Mouse (Mus musculus): ENCODE data around the gene Tsfm. TPM values are rescaled to one million over a fixed set of nuclear protein-coding genes. Genes with fewer than 3 reads are reported as not detected.
A peak's percentile ranks its signal among the peaks of the same experiment; 100 is the strongest.

Gene Tsfm
- total and polyA plus RNA-seq, 2 experiments from 2014 or later: 49.0 to 62.7 TPM

DNA sequence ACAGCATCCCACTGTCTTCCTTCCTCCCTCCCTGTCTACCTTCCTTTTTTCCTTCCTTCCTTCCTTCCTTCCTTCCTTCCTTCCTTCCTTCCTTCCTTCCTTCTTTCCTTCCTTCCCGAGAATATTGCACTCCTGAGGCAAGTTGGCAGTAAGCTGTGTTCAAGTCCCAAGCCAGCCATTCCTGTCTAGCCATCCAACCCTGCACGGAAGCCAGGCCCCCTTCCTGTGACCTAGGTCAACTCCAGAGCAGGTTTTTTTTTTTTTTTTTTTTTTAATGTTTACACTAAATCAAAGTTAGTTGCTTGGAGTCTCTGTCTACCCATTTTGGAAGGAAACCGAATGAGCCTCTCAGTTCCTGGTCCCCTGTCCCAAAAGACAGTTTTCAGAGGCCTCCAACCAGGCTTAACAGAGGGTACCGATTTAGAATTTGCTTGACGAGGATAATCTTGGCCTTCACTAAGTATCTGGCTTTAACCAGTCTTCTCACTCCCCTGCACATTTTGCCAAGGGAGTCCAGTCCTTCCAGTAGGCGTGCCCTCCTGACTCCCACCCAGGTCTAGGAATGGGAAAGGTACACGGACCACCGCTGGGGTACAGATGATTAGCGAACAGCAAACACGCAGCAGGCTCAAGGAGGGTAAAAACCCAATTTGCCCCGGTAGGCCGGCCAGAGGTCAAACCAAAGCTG is 59.1 kb downstream of the Tsfm start:
- no peak; the same call in 1 of the 2 replicates for ATAC-seq
- Histone ChIP-seq H3K27ac (no peak overlapping the region), H3K4me2 (ENCODE audit: low read depth, low read length) (no peak overlapping the region), H3K36me3 (ENCODE audit: insufficient read depth, low read length) (no peaks in the 10 kb centered on the region), H3K9me3 (ENCODE audit: low read length) (no peaks in the 10 kb centered on the region), H3K9ac (replicated peaks; ENCODE audit: low read length) (no peak overlapping the region), H3K4me3 (ENCODE audit: low read length) (no peak overlapping the region), H3K4me1 (ENCODE audit: insufficient read depth, low read length) (no peaks in the 10 kb centered on the region), H3K27me3 (ENCODE audit: insufficient read depth, low read length) (no peaks in the 10 kb centered on the region)
- no peak for DNase-seq (ENCODE audit: low spot score)
- no peak for TF ChIP-seq CTCF (IDR thresholded peaks at IDR 0.05; ENCODE audit: low read depth)
- WGBS: 15% methylated on average over 12 of the region's 12 CpGs

DNA sequence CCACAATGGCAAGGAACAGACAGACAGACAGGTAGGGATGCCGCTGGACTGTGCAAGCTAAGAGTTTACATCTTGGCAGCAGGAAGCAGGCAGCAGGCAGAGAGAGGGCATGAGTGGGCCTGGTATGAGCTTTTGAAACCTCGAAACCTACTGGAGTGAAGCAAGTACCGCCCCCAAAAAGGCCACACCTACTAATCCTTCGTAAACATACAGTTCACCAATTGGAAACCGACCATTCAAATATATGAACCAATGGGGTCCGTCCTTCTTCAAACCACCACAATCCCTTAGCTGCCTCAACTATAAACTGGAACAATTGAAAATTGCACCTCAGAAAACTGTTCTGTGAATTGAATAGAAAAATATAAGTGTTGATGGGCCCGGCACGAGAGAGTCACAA is 66.8 kb downstream of the Tsfm start:
- ATAC-seq: no peak
- DNase-seq (ENCODE audit: low spot score): no peak
- peaks cover 7% of the 10 kb centered on the region; the same call in 1 of the 2 replicates for H3K27me3 ChIP-seq (ENCODE audit: insufficient read depth, low read length)
- no peak overlapping the region for H3K4me3 ChIP-seq (ENCODE audit: low read length)
- TF ChIP-seq CTCF (IDR thresholded peaks at IDR 0.05; ENCODE audit: low read depth): no peak
- H3K36me3 ChIP-seq (ENCODE audit: insufficient read depth, low read length): no peaks in the 10 kb centered on the region
- H3K4me1 ChIP-seq (ENCODE audit: insufficient read depth, low read length): no peaks in the 10 kb centered on the region
- H3K9ac ChIP-seq (replicated peaks; ENCODE audit: low read length): no peak overlapping the region
- 89% methylated on average over 8 of the region's 8 CpGs for WGBS
- H3K27ac ChIP-seq: no peak overlapping the region
- H3K4me2 ChIP-seq (ENCODE audit: low read depth, low read length): no peak overlapping the region
- no peaks in the 10 kb centered on the region for H3K9me3 ChIP-seq (ENCODE audit: low read length)

DNA sequence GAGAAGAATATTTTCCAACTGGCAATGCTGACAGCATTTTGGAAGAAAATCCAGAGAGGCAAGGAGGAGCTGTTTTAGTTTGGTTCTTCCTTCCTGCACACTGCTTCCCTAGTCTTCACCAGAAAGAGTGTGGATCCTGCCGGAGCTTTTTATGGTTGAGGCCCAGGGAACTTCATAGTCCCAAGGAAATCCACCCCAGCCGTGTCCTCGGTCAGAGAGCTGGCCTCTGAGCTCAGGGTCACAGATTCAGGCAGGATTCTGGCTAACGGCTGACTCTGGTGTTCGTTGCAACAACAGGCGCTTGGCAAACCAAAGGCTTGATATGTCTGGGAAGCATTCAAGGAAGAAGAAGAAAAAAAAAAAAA is 67.7 kb downstream of the Tsfm start:
- 40% methylated on average over 6 of the region's 6 CpGs for WGBS
- Histone ChIP-seq H3K9ac (replicated peaks; ENCODE audit: low read length) (no peak overlapping the region), H3K4me3 (ENCODE audit: low read length) (no peak overlapping the region), H3K4me1 (ENCODE audit: insufficient read depth, low read length) (no peaks in the 10 kb centered on the region), H3K27ac (peak overlapping the region; percentile 12; the same call in 1 of the 2 replicates), H3K9me3 (ENCODE audit: low read length) (no peaks in the 10 kb centered on the region), H3K4me2 (ENCODE audit: low read depth, low read length) (no peak overlapping the region), H3K27me3 (ENCODE audit: insufficient read depth, low read length) (peaks cover 7% of the 10 kb centered on the region; the same call in 1 of the 2 replicates), H3K36me3 (ENCODE audit: insufficient read depth, low read length) (no peaks in the 10 kb centered on the region)
- no peak for DNase-seq (ENCODE audit: low spot score)
- no peak for ATAC-seq
- TF ChIP-seq CTCF (IDR thresholded peaks at IDR 0.05; ENCODE audit: low read depth): no peak

DNA sequence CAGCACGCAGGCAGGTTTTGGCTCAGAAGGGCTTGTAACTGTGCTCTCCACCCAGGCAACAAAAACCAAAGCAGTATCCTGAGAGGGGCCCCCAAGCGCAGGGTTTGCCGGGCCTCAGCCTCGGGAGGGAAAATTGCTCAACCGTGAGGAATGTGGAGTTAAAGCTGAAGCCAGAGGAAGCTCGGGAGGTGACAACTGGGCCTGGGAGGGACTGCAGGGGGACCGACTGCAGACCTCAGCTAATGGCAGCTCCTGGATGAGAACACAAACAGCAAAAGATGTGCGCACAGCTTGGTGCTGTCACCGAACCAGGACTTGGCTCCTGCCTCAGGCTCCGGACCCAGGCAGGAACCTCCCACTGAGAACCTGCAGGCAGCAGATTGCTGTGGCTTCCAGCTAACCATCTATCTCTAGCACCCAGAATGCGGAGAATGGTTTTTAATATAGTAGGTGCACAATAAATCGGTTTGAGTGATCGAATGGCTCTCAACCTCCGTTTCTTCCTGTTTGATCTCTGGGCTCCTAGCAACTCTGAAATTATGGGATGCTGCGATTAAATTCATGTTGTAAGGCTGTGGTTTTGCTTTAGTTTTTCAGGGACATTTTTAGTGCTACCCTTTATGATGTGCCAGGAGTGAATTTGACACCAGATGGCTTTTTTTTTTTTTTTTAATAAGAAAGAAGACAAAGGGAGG is 68.2 kb downstream of the Tsfm start:
- peak; percentile 72 for DNase-seq (ENCODE audit: low spot score)
- TF ChIP-seq CTCF (IDR thresholded peaks at IDR 0.05; ENCODE audit: low read depth): no peak
- H3K9ac ChIP-seq (replicated peaks; ENCODE audit: low read length): no peak overlapping the region
- H3K27ac ChIP-seq: peak overlapping the region; percentile 63
- peaks cover 7% of the 10 kb centered on the region; the same call in 1 of the 2 replicates for H3K27me3 ChIP-seq (ENCODE audit: insufficient read depth, low read length)
- peak; percentile 45 for ATAC-seq
- no peaks in the 10 kb centered on the region for H3K9me3 ChIP-seq (ENCODE audit: low read length)
- H3K36me3 ChIP-seq (ENCODE audit: insufficient read depth, low read length): no peaks in the 10 kb centered on the region
- H3K4me3 ChIP-seq (ENCODE audit: low read length): no peak overlapping the region
- H3K4me2 ChIP-seq (ENCODE audit: low read depth, low read length): peak overlapping the region; percentile 29
- H3K4me1 ChIP-seq (ENCODE audit: insufficient read depth, low read length): no peaks in the 10 kb centered on the region
- WGBS: 24% methylated on average over 15 of the region's 15 CpGs

DNA sequence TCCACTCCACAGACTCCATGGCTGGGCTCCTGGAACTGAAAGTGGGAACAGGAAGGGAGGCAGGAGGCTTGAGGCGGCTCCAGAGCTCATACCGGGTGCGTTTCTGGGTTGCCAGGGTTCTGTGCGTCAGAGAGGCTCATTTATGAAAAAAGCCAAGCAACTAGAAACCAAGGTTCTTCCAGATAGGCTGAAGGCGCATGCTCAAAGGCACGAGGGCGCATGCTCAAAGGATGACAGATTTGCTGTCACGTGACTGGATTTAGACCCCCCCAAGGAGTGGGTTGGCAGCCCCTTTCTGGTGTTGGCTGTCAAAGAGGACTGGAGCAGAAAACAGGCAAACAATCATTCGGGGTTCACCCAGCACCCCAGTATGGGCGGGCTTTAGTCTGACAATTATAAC is 68.9 kb downstream of the Tsfm start:
- 41% methylated on average over 10 of the region's 10 CpGs for WGBS
- H3K4me3 ChIP-seq (ENCODE audit: low read length): no peak overlapping the region
- ATAC-seq: peak; percentile 31
- H3K27ac ChIP-seq: peak overlapping the region; percentile 63
- no peaks in the 10 kb centered on the region for H3K36me3 ChIP-seq (ENCODE audit: insufficient read depth, low read length)
- peak; percentile 80 for DNase-seq (ENCODE audit: low spot score)
- TF ChIP-seq CTCF (IDR thresholded peaks at IDR 0.05; ENCODE audit: low read depth): no peak
- H3K4me2 ChIP-seq (ENCODE audit: low read depth, low read length): peak overlapping the region; percentile 29
- H3K27me3 ChIP-seq (ENCODE audit: insufficient read depth, low read length): peaks cover 7% of the 10 kb centered on the region; the same call in 1 of the 2 replicates
- H3K9me3 ChIP-seq (ENCODE audit: low read length): no peaks in the 10 kb centered on the region
- H3K4me1 ChIP-seq (ENCODE audit: insufficient read depth, low read length): 0 out of 2 replicates have a peak, but pooled peaks cover 5% of the 10 kb centered on the region
- no peak overlapping the region for H3K9ac ChIP-seq (replicated peaks; ENCODE audit: low read length)

MicroRNAs within 50 kb of the gene (microRNA counts, 519-probe panel; counts per million panel counts)
- microRNA mmu-miR-26a (2,947 counts per million, percentile 46 among the panel's probes with 10 or more counts), microRNA mmu-miR-546 (not detected)

Small RNAs within 50 kb of the gene (microRNA-seq; reads per million reads assigned to microRNA genes)
- 42.6 to 58.2 reads per million in 2 experiments for gene Mir26a-2
- gene Mir546: 0 to 0.35 reads per million in 2 experiments

Other genes starting within 250 kb of the Tsfm start
- 12.5 and 14.3 TPM in 2 replicates for gene Atp23, start 129.5 kb downstream of the Tsfm start, total RNA-seq (2014; rRNA removed)
- 19.1 and 20.2 TPM in 2 replicates for gene Atp23, start 129.5 kb downstream of the Tsfm start, polyA plus RNA-seq (2015; fragmentation: Nextera tagmentation; extraction: Ambion mirVana)
- gene Ctdsp2, start 52.1 kb downstream of the Tsfm start, total RNA-seq (2014; rRNA removed): 64.5 and 64.7 TPM in 2 replicates
- gene Ctdsp2, start 52.1 kb downstream of the Tsfm start, polyA plus RNA-seq (2015; fragmentation: Nextera tagmentation; extraction: Ambion mirVana): 15.0 and 16.7 TPM in 2 replicates
- gene Avil, start 30.1 kb downstream of the Tsfm start, total RNA-seq (2014; rRNA removed): 0.52 and 1.3 TPM in 2 replicates
- gene Avil, start 30.1 kb downstream of the Tsfm start, polyA plus RNA-seq (2015; fragmentation: Nextera tagmentation; extraction: Ambion mirVana): 0.98 and 1.4 TPM in 2 replicates
- 9.3 and 10.0 TPM in 2 replicates for gene Mettl1, start 10.6 kb upstream of the Tsfm start, total RNA-seq (2014; rRNA removed)
- 23.8 and 23.9 TPM in 2 replicates for gene Mettl1, start 10.6 kb upstream of the Tsfm start, polyA plus RNA-seq (2015; fragmentation: Nextera tagmentation; extraction: Ambion mirVana)
- gene Eef1akmt3, start 10.7 kb upstream of the Tsfm start, total RNA-seq (2014; rRNA removed): 0.31 TPM in 1 of 2 replicates, not detected in the other
- 0.19 TPM in 2 replicates for gene Eef1akmt3, start 10.7 kb upstream of the Tsfm start, polyA plus RNA-seq (2015; fragmentation: Nextera tagmentation; extraction: Ambion mirVana)
- gene Cyp27b1, start 17.4 kb upstream of the Tsfm start, total RNA-seq (2014; rRNA removed): 0.26 and 0.58 TPM in 2 replicates
- not detected in 2 replicates for gene Cyp27b1, start 17.4 kb upstream of the Tsfm start, polyA plus RNA-seq (2015; fragmentation: Nextera tagmentation; extraction: Ambion mirVana)
- 78.3 and 80.1 TPM in 2 replicates for gene March9, start 29.3 kb upstream of the Tsfm start, total RNA-seq (2014; rRNA removed)
- 6.7 and 7.0 TPM in 2 replicates for gene March9, start 29.3 kb upstream of the Tsfm start, polyA plus RNA-seq (2015; fragmentation: Nextera tagmentation; extraction: Ambion mirVana)
- gene Cdk4, start 32.7 kb upstream of the Tsfm start, total RNA-seq (2014; rRNA removed): 483 and 524 TPM in 2 replicates
- gene Cdk4, start 32.7 kb upstream of the Tsfm start, polyA plus RNA-seq (2015; fragmentation: Nextera tagmentation; extraction: Ambion mirVana): 519 and 563 TPM in 2 replicates
- 113 and 129 TPM in 2 replicates for gene Tspan31, start 39.4 kb upstream of the Tsfm start, total RNA-seq (2014; rRNA removed)
- gene Tspan31, start 39.4 kb upstream of the Tsfm start, polyA plus RNA-seq (2015; fragmentation: Nextera tagmentation; extraction: Ambion mirVana): 105 and 107 TPM in 2 replicates
- 229 and 238 TPM in 2 replicates for gene Agap2, start 44.4 kb upstream of the Tsfm start, total RNA-seq (2014; rRNA removed)
- gene Agap2, start 44.4 kb upstream of the Tsfm start, polyA plus RNA-seq (2015; fragmentation: Nextera tagmentation; extraction: Ambion mirVana): 4.1 and 4.9 TPM in 2 replicates
- gene Os9, start 90.3 kb upstream of the Tsfm start, total RNA-seq (2014; rRNA removed): 118 and 119 TPM in 2 replicates
- 128 and 129 TPM in 2 replicates for gene Os9, start 90.3 kb upstream of the Tsfm start, polyA plus RNA-seq (2015; fragmentation: Nextera tagmentation; extraction: Ambion mirVana)
- 111 and 112 TPM in 2 replicates for gene B4galnt1, start 134.4 kb upstream of the Tsfm start, total RNA-seq (2014; rRNA removed)
- gene B4galnt1, start 134.4 kb upstream of the Tsfm start, polyA plus RNA-seq (2015; fragmentation: Nextera tagmentation; extraction: Ambion mirVana): 56.7 and 65.3 TPM in 2 replicates
- gene Slc26a10, start 149.8 kb upstream of the Tsfm start, total RNA-seq (2014; rRNA removed): 0.31 TPM in 1 of 2 replicates, not detected in the other
- gene Slc26a10, start 149.8 kb upstream of the Tsfm start, polyA plus RNA-seq (2015; fragmentation: Nextera tagmentation; extraction: Ambion mirVana): 0.79 and 1.1 TPM in 2 replicates
- gene Arhgef25, start 159.2 kb upstream of the Tsfm start, total RNA-seq (2014; rRNA removed): 61.0 and 65.4 TPM in 2 replicates
- gene Arhgef25, start 159.2 kb upstream of the Tsfm start, polyA plus RNA-seq (2015; fragmentation: Nextera tagmentation; extraction: Ambion mirVana): 20.3 and 21.6 TPM in 2 replicates
- 233 and 240 TPM in 2 replicates for gene Dtx3, start 164.9 kb upstream of the Tsfm start, total RNA-seq (2014; rRNA removed)
- gene Dtx3, start 164.9 kb upstream of the Tsfm start, polyA plus RNA-seq (2015; fragmentation: Nextera tagmentation; extraction: Ambion mirVana): 170 and 185 TPM in 2 replicates
- gene Pip4k2c, start 180.7 kb upstream of the Tsfm start, total RNA-seq (2014; rRNA removed): 18.3 and 22.8 TPM in 2 replicates
- 19.9 and 20.2 TPM in 2 replicates for gene Pip4k2c, start 180.7 kb upstream of the Tsfm start, polyA plus RNA-seq (2015; fragmentation: Nextera tagmentation; extraction: Ambion mirVana)
- gene Kif5a, start 232.5 kb upstream of the Tsfm start, total RNA-seq (2014; rRNA removed): 231 and 249 TPM in 2 replicates
- 98.4 and 103 TPM in 2 replicates for gene Kif5a, start 232.5 kb upstream of the Tsfm start, polyA plus RNA-seq (2015; fragmentation: Nextera tagmentation; extraction: Ambion mirVana)
- gene Dctn2, start 235.5 kb upstream of the Tsfm start, total RNA-seq (2014; rRNA removed): 314 and 348 TPM in 2 replicates
- gene Dctn2, start 235.5 kb upstream of the Tsfm start, polyA plus RNA-seq (2015; fragmentation: Nextera tagmentation; extraction: Ambion mirVana): 319 and 323 TPM in 2 replicates

Data from hindbrain, postnatal 0 days (tissue).